Mouse (Mus musculus): ENCODE measurements around the gene Grhpr.
A peak's percentile ranks its signal among the peaks of the same experiment; 100 is the strongest.
"Not testable (repeated sequence)": the region's sequence is repeated elsewhere in the genome, so short reads cannot be mapped to it uniquely, and the experiment has no call there.

Grhpr gene

DNA sequence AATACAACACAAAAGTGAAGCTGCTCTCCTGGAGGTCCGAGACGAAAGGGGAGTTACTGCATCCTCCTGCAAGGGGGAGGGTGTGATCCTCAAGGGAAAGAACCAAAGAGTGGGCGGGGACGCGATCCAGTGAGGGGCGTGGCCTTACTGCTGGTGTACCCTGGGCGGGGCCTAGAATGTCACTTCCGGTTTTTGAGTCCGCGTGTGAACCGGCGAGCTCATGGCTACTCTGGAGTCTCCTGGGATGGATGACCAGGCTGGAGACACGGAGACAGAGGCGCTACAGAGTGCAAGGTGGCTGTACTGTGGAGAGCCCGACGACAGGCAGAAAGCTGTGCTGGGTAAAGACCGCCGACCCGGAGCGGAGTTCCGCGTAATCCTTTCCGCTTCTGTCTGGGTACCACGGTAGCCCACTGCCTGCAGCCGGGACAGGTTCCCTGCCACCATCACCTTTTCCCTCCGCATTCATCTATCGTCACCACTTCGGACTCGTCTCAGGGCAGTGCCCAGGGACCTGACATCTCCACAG lies 37.3 kb downstream of the Grhpr start, which contains the start of gene Polr1e:
Gene Polr1e (plus strand): TSS at position 132 of the 529 bp plus-strand sequence.
- DNase-seq: peak; percentile 93 to 95

- DNase-seq: no peak
Measured at GRCm38 (mm10) chr4:45019009-45019408, 37.8 kb downstream of the Grhpr start.

GRCm38 (mm10) chr4:45026459-45026858 lies 45.3 kb downstream of the Grhpr start:
- no peak for DNase-seq

DNA sequence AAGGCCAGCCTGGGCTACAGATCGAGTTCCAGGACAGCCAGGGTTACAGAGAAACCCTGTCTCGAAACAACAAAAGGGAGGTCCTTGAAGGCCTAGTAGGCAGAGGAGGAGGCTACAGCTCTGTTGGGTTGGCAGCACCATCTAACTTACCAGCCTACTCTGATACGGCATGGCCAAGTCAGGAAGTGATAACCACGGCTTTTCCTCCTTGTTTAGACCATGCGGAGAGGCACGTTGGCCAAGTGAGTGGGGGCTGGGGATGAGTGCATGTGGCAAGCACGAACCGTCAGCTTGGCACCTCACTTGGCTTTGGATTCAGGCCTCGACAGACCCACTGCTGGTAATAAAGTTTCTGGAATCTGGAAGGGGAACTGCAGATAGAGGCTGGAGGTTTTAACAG lies 51.4 kb downstream of the Grhpr start:
- no peak for DNase-seq

GRCm38 (mm10) chr4:45034693-45035628 lies 53.8 kb downstream of the Grhpr start:
- peak; percentile 32 to 66 for DNase-seq

- no peak for DNase-seq
Measured at GRCm38 (mm10) chr4:45036048-45036447, 54.9 kb downstream of the Grhpr start.

- DNase-seq: no peak
Measured at GRCm38 (mm10) chr4:45036571-45036970, 55.4 kb downstream of the Grhpr start.

- DNase-seq: peak in 1 of 2 experiments; percentile 28
Measured at GRCm38 (mm10) chr4:45037455-45038410, 56.5 kb downstream of the Grhpr start.

GRCm38 (mm10) chr4:45038879-45039278 lies 57.7 kb downstream of the Grhpr start:
- DNase-seq: peak in 1 of 2 experiments; percentile 19

DNA sequence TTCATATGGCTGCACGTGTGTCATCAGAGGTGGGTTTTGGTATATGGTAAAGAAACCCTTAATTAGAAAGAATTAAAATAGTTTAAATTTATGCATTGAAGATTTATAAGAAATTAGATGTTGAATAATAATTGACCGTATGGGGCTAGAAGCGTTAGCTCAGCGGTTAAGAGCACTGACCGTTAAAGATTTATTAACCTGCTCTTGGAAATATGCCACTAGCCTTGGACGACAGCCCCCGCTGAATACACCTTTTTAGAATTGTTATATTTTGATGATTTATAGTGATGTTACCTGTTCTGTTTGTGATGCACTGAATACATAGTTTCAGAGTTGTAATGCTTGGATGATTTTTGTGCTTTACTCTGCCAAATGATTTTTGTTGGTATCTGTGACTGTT lies 58.4 kb downstream of the Grhpr start:
- DNase-seq: not testable (repeated sequence)
